Mouse (Mus musculus) cerebellum, adult 18-20 months (tissue): Measurements from ENCODE around the gene Zfp827.
A peak's percentile ranks its signal among the peaks of the same experiment; 100 is the strongest.

ENCODE experiments used
- DNase-seq, 2 experiments: peaks; one replicate each; pipeline ENCODE4 v3.0.0; 2021

The Zfp827 gene

DNA sequence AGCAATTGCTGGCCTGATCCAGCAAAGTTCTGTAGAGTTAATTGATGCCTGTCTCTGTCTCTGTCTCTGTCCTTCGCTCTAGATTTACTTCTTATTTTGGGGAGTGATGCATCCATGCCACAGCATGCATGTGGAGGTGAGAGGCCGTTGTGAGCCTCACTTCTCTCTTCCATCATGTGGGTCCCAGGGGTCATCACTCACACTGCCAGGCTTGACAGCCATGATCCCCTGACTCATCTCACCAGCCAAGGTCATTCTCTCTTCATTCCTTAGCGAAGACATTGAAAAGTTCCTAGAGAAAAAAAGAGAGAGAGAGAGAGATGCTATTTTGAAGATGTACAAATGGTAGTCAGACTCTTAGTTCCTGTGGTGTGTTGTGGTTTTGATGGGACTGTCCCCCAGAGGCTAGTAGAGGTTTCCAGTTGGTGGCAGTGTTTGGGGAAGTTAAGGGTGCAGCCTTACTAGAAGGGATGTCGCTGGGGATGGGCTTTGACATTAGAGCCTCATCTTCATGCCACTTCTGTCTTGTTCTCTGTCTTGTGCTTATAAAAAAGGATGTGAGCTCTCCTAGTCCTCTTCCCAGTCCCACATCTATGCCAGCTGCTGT is 133.0 kb downstream of the Zfp827 start:
- no peak for DNase-seq

DNA sequence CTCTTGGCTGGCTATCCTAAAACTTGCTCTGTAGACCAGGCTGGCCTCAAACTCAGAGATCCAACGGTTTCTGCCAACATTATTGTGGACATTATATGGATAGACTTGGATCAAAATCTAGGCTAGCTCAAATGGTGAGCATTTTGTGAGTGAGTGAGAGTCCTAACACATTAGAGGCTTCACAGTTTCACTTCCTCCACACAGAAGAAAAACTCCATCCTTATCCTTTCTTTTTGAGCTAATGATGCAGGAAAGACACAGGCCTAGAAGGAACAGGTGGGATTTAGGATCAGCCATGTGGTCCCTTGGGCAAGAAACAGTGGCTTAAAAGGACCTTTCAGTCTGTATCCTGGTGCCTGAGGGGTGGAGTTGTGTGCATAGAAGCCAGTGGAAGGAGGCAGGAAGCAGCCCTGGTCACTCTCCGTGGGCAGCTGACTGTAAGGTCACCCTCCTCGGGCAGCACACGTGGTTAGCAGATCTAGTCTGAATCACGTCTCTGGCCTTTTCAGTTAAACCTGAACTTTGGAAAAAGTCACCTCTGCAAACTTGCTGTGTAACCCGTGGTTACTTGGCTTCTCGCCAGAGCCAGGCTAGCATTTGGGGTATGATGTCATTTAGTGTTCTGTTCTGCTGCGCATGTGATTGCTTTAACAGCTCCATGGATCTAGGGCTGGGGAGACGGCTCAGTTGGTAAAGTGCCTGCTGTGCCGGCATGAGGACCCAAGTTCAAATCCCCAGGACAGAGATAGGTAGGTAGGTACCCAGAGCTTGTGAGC is 134.5 kb downstream of the Zfp827 start:
- peak; percentile 41 to 48 for DNase-seq

DNA sequence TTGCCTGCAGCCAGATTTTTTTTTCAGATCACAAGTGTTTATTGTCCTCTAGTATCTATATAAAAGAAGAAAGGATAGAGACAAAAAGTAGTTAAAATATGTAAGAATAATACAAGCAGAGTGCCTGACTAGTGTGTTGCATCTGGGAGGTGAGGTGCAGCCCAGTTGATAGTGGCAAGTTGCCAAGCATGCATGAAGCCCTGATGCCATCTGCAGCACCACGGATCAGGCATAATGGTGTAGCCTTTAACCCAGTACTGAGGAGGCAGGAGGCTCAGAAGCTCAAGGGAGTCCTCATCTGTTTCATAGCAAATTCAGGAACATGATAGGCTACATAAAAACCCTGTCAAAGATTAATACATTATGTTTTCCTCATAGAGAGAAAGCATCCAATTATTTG is 136.1 kb downstream of the Zfp827 start:
- peak; percentile 26 for DNase-seq

DNA sequence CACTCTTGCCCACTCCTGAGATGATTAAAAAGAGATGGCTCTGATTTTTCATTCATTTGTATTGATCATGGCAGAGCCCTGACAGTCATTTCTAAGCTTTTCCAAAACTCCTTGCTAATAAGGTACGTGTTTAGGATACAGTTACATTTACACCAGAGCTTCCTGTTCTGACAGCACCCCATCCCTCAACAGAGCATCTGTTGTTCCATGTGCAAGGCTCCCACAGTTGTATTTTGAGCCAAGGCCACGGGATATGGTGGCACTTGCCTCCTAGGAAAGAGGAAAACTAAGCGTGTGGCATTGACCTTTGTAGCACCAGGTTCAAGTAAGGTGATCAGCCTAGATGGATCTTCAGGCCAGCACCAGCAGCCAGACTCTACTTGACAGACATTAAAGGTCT is 137.0 kb downstream of the Zfp827 start:
- no peak for DNase-seq

DNA sequence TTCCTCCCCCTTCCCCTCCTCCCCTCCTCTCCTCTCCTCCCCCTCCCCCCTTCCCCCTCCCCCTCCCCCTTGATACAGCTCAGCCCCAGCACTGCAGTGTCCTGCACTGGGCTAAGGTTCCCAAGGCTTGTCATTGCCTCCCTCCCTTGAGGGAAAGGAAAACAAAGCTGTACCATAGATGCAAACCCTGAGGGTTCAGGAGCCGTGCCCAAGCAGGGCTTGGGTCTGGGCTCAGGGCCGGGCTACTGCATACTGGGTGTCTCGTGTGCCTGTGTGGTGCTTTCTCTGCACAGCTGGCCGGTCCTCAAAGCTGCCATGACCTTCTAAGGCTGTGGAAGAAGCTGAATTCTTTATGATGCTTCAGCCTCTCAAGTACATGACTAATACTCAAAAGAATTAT is 145.4 kb downstream of the Zfp827 start:
- DNase-seq: no peak

DNA sequence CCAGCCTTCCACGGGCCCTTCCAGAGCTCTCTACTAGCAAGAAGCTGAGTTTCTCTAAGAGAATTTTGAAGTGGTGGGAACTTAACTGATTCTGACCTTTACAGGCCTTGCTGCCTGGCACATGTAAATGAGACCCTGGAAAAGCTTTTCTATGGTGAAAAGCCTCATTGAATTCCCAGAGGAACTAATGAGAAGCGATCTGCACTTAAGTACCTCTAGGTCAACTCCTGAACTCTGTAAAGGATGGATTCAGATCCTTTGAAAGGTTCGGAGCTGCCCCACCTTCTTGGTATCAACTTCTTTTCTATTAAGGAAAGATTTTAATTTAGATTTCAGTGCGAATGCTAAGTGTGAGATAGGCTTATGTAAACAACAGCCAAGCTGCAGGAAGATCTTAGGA is 147.8 kb downstream of the Zfp827 start:
- no peak for DNase-seq

DNA sequence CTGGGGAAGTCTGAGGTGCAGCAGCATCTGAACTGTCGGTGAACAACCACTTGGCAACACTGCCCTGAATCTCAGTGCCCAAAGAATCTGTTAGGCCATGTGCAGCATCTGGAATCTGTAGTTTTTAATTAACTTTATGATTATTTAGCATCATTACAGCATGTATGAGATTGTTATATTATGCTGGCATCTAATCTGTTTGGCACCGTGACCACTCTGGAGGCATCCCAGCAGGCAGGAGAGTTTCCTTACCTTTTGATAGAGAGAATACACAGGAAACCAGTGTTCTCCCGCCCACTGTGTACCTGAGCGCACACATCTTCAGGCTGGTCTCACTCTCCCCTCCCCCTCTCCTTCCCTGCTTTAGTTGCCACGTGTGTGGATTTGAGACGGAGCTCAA is 151.4 kb downstream of the Zfp827 start:
- DNase-seq: no peak

DNA sequence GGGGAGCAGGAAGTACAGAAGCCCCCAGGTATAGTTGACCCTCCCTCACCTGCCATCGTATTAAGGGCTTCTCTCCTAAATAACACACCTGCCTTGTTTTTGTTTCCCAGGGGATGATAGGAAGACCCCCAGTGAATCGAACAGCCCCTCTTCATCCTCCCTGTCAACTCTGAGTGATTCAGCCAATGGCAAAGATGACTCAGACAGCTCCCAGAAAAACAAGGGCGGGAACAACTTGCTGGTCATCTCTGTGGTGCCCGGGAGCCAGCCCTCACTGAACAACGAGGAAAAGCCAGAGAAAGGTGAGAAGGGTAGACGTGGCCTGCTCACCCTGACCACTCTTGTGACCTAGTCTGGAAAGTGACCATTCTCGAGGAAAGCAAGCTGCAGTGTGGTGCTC is 157.3 kb downstream of the Zfp827 start:
- DNase-seq: no peak

DNA sequence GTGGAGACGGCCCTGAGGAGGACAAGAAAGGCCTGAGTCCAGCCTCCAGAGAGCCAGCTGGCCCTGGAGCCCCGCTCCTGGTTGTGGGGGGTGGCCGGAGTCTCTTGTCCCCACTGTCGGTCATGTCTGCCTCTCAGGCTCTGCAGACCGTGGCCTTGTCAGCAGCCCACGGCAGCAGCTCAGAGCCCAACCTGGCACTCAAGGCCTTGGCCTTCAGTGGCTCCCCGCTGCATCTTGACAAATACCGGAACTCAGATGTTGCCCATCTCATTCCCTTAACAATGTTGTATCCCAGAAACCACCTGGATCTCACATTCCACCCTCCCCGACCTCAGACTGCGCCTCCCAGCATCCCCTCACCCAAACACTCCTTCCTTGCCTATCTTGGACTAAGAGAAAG is 161.8 kb downstream of the Zfp827 start:
- DNase-seq: no peak

DNA sequence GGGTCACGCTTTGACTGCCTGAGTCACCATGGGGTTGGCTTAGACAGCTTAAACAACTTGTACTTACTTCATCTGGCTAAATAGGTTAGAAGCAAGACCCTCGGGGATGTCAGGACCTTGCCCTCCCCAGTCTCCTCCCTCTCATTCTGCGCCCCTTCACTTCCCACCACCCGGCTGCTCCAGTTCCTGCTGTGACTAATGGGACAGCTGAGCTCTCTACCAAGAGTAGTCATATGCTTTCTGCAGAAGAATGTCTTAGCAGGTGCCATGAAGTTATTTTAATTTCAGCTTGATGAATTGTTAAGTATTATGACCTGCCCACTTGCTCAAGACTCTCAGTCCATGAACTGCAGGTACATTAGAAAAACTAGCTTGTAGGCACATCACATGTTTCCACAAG is 168.2 kb downstream of the Zfp827 start:
- no peak for DNase-seq

DNA sequence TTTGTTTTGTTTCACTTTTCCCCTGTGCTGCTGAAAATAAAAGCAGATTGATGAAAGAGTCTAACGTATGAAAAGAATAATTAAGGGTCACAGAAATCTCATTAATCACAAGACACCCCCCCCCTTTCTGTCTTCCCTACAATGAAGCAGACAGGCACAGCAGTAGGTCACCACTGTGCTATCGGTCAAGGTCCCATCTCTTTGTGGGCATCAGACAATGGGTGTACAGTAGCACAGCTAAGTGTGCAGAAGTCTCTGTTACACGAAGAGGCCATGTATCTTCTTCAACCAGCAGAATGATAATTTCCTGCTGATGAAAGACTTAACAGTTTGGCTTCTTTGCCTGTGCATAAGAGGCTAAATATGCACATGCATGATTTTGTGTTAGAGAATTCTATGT is 170.4 kb downstream of the Zfp827 start:
- no peak for DNase-seq

DNA sequence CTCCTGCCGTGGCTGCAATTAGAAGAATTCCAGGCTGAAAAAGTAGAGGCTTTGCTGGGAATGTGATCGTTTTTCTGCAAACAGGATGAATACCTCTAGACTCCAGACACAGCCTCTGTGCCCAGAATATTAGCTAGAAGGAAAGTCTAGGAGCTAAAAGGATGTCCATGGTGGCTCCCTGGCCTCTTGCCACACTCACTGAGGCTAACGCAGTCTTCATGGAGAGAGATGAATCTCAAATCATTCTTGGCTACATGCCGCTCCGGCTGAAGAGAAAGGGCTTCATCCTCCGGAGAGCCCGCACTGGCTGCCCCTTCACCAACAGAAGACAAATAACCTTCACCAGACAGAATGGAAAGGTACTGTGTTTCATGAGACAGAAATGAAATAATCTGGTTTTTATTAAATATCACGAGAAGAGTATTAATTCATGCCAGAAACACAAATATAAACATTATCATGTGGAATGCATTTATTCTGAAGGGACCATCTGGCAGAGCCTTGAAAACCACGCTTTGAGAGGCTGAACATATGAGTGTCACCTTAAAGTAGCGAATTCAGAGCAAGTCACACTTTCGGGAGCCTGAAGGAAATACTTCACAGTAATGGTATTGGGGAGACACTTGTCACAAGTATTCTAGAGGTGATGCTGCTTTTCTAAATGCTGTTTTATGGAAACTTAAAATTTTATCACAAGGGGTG is 173.4 kb downstream of the Zfp827 start:
- DNase-seq: peak; percentile 35 to 36

DNA sequence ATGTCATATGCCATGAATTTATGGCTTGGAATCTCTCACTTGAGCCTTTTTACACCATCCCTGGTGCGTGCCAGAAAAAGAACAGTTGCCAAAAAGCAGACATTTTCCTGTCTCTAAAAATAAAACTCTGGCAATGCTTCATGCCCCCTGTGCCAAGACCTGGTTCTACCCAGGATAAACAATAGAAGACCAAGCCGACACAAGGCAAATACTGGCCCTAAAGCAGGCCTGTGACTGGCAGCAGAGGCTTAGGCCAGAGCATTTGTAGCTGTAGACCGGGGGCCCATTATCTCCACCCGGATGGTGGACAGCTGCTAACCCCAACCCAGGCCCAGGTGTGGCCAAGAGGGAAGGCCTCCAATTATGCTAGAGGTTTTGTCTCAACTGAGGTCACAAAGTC is 178.7 kb downstream of the Zfp827 start:
- DNase-seq: peak; percentile 85 to 89

DNA sequence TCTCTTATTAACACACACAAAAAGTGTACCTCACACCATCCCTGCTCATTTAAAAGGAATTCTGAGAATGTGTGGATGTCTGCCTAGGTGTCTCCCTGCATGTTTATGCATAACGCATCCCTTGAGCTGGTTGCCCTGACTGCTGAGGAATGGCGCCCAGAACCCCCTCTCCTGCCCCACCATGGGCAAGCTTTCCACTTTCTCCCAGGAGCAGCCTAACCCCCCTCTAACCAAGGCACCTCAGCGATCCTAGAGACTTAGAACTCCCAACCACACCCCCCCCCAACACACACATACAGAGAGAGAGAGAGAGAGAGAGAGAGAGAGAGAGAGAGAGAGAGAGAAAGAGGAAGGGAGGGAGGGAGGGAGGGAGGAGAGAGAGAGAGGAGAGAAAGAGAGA is 179.9 kb downstream of the Zfp827 start:
- DNase-seq: no peak

DNA sequence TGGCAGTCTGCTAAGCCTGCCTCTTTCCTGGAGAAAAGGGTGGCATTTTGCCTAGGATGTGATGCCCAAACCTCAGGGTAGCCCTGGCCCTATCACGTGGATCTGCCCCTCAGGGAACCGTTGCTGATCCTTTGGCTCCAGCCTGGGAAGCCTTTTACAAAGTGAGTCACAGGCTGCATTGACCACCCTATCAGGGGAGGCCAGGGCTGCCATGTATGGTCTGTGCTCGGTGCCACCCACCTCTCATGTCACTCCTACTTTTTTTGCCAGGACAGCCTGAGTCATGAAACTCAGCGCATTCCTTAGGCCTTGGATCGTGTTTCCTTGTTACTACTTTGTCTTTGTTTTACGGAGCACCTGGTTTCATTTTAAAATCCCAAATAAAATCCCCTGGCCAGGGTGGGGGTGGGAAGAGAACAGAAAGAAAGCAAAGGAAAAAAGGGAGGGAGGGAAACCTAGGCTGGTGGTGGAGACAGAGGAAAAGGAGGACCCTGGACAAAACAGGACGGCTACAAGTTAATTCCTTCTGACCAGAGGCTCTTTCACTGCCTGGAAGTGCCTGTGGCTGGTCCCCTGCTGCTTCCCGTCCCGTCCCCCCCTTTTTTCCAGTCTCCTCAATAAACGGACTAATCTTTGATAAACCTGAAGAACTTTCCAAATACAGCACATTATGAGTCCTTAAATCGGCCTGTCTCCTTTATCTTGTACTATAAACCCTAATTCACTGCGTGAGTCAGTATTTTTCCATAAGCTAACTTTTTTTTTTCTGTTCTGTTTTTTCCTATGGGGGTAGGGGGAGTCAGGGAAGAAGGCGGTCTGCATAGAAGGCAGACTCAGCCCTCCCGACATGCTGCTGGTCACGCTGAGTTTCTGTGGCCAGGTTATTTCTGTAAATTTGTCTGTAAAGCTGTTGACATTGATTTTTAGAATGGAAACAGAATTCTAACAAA is 180.7 kb downstream of the Zfp827 start:
- DNase-seq: peak; percentile 62 to 75

DNA sequence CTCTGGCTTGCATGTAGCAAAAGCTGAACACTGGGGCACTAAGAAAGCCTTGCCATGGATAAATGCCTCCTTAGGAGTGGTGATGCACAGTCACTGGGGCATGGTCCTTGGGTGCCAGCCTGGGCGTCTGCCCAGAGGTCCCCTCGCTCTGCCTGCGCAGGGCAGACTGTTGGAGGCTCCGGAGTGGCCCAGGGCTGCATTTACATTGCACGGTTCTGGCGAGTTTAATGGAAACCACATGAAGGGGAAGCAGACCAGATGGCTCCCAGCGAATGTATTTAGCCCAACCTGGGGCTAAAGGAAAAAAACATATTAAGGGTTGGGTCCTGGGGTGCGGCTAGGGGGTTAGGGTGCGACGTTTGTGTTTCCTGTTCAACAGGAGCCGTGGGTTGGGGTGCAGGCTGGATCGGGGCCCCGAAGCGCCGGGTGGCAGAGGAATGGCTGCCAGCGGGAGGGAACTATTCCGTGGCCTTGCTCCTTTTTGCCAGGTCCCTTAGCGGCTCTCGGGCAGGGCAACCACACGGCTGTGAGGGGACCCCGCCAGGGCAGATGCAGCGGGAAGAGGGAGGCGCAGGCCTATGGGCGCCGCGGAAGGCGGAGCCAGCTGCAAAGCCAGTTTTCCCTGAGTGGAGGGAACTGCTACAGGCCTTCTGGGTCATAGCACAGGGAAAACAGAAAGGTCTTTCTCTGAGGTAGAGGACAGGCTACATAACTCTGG is 181.6 kb downstream of the Zfp827 start:
- DNase-seq: peak; percentile 66 to 69

DNA sequence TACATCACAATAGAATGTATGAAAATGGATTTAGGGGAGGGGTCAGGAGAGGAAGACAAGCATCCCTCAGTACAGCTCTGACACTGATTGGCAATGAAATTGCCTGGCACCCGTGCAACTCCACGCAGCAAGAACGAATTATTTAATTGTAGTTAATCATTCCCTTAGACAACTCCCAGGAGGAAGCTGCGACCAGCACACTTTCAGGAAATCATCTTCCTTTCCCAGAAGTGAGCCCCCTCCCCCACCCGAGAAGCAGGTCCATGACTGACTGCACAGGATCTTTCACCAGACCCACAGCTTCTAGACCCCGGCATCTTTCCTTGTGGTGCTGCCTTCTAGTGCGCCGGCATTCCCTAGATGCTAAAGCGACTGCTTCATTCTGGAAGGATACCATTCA is 183.4 kb downstream of the Zfp827 start:
- DNase-seq: no peak

DNA sequence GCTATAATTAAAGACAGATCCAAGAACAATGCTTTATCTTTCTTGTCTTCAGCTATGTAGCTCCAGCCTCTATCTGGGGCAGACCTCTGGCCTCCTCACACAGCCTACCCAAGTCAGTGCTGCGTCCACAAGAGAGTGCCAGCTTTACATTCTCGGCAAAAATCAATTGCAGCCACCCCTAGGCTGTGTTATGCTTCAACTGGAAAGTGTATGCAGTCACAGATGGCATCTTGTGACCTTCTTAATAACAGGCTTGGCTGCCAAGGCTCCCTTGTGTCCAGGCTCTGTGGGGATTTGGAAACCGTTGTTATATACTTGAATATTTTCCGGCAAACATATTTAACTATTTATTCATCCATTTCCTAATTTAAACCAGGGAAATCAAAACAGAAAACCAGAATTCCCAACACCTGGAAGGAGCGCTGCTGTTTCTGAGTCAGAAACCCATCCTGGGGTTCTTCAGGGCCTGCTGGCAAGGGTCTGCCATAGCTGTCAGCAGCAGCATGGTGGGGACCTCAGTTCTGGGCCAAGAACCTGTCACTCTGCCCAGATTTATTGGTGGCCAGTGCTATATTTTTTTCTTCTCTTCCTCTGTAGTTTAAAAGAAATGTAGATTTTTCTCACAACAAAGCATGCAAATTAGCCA is 194.0 kb downstream of the Zfp827 start:
- DNase-seq: peak; percentile 64 to 69

DNA sequence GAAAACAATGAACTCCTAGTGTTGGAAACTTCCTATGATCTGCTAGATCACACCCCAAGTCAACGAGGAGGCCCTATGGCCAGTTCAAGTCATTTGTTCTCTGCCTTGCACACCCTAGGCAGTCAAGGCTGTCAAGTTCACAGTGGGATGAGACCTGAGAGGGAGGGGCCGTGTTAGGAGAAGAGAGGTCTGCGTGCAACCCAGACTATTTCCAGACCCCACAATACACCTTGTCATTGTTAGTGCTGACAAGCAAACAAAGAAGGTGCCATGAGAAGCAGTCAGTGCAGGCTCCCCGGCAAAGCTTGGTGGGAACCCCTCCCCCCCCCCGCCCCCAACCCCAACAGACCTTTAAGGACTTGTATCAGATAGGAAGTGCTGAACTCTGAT is 194.5 kb downstream of the Zfp827 start:
- no peak for DNase-seq

DNA sequence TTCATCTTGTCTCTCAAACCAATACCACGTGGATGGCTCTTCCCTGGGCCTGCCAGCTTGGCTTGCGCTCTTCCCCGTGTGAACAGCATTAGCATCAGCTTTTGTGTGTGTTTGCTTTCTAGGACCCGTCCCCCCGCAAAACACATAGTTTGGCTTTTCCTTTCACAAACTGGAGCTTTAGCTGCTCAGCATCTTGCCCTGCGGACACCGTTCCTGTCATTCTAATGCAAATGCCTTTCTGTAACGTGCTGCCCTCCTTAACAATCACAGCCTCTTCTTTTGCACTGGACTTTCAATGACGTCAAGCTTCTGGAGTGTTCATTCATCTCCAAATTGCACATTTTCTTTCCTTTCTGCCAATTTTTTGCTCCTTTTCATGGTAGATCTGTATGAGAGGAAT is 196.1 kb downstream of the Zfp827 start:
- DNase-seq: no peak

DNA sequence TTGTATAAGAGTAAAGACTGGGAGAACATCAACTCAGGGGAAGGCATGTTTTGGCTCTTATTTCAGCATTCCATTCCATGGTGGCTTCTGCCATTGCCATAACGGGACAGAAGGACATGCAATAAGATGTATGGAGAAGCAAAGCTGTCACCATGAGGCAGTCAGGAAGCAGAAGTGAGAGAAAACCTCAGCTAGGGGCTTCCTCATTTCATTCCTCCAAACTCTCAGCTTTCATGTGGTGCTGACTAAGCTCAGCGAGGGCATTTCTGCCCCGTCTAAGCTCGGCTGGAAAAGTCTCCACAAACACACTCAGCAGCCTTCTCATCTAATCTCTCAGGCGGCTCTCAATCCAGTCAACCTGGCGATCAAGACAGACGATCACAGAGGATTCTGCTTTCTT is 197.3 kb downstream of the Zfp827 start:
- no peak for DNase-seq

DNA sequence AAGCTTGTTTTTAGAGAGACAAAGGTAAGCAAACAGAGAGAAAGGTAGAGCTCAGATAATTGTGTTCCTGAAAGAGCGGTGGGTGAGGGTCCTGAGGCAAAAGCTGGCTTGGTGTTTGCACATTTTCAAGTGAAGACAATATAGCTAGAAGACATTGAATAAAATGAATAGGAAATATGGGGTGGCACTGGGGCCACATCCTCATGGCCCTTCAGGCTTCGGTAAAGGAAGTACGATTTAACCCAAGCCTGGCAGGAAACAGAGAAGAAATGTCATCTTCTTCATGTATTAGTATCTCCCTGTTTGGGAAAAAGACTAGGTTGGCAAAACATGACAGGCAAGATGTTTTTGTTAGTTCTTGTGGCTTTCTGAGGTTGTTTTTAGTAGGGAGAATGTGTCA is 197.8 kb downstream of the Zfp827 start:
- DNase-seq: no peak
